Mouse (Mus musculus) frontal cortex, postnatal 10 days (tissue): Measurements from ENCODE around the gene Serpinb5.
"Not testable (repeated sequence)": the region's sequence is repeated elsewhere in the genome, so short reads cannot be mapped to it uniquely, and the experiment has no call there.

Source experiments
- DNase-seq, 2 experiments: peaks; one replicate each; pipeline ENCODE4 v3.0.0; 2022; ENCODE audit warnings: low spot score in 2 of 2, mixed read lengths in 1 of 2

Gene Serpinb5

DNA sequence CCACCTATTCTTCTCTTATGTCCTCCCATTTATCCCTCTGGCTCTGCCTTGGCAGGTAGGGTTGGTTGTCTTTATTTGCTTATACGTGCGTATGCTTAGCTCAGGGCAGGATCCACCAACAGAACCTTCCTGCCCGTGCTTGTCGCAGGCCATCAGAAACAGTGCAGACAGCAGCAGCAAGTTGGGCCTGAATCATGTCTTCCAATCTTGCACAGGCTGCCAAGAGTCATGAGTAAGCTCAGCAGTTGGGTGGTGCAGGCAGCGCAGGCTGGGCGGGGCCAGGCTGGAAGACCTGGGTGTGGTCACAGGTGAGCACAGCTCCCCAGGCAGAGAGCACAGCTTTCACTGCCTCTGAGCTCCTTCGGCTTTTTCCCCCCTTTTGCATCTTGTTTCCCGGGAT is at the start of gene Serpinb5:
TSS of gene Serpinb5 (plus strand) at position 327 of the 400 bp plus-strand sequence.
- DNase-seq: no peak

DNA sequence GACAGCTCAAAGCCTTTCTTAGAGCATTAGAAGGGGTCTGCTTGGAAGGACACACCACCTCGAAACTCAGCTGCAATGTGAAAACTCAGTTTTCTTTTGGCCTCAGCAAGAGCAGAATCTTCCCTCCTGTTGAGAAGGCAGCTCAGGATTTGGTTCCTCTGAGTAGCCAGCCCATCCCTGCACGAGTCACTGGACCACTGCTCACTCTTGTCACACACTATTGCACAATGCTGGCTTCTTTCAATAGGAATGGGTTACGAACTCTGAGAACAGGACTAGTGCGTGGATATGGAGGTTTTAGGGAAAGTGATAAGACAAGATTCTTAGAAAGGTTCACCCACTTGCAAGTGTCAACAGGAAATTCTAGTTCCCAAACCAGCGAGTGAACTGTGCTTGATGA is 46.1 kb upstream of the Serpinb5 start:
- no peak for DNase-seq

DNA sequence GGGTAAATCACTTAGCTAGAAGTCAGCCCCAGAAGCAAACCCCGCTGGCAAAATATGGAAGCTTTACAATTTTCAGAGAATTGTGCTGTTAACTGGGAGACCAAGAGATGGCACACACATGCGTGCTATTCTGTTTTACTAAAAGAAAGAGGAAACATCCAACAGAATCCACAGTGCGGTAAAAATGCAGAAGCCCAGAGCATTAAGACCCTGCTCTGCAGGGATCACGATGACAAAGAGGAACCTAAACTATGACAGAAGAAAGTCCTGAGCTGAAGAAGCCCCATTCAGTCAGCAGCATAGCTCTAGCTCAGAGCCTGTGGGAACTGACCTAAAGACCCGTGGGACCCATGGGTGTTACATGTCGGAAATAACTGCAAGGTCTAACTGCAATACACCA is 45.7 kb upstream of the Serpinb5 start:
- DNase-seq: no peak

DNA sequence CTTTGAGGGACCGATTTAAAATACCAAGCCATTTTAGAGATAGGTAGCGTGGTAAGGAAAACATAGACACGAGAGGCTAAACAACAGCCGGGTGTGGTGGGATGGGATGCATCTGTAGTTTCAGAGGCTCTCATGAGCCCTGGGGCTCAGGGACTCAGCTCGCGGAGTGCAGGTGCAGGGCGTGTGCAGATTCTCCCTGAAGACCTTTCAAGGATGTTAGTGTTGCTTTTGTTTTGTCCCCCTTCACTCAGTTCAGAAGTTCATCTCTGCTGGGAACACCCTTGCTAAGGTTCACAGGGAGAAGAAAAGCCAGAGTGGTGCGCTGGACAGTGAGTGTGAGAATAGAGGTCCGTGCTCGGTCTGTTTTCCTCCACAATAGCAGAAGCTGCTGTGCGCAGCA is 44.2 kb upstream of the Serpinb5 start:
- DNase-seq: no peak

DNA sequence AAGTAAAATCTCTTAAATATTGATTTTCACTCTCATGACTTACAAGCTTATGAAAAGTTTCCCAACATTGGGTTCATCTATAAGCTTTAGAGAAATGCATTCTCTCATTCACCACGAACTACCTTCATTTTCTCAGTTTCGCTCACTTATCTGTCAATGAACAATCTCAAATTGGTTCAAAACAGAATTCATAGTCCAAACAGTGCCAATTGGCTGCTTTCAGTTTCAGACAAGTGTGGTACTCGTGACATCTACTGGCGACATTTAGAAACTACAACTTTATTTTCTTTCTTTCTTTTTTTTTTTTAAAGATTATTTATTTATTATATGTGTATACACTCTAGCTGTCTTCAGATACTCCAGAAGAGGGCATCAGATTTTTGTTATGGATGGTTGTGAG is 42.6 kb upstream of the Serpinb5 start:
- no peak for DNase-seq

DNA sequence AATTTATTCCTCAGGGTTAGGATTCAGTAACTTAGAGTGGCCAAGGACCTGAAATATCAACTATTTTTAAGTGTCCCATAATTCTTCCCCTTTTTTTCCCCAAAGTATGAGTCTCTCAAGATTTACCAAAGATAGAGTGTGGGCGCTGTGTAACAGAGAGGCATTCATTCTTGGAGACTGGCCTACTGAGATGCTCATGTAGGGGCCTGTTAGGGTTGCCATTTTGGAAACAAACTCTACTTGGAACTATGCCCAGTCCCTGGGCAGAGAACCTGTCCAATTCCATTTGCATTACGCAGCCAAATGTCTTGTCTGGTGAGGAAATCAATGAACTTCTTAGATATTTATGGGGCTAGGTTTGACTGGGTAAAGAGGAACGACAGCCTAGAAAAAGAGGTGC is 38.7 kb upstream of the Serpinb5 start:
- DNase-seq: no peak

DNA sequence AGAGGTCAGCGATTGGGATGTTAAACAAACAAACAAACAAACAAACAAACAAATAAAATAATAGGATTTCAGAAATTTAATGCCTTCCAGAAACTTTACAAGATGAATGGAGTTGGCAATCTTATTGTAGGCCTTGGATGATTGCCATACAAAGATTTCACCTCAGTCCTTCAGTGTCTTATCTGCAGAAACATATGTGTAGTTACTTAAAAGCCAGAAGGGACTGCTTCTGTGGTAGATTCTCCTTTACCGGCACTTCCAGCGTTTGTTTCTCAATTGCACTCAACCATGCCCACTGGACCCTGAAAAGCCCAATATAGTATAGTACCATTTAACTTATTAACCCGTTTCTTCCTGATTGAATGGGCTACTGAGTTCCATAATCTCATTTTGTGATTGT is 32.2 kb upstream of the Serpinb5 start:
- DNase-seq: no peak

DNA sequence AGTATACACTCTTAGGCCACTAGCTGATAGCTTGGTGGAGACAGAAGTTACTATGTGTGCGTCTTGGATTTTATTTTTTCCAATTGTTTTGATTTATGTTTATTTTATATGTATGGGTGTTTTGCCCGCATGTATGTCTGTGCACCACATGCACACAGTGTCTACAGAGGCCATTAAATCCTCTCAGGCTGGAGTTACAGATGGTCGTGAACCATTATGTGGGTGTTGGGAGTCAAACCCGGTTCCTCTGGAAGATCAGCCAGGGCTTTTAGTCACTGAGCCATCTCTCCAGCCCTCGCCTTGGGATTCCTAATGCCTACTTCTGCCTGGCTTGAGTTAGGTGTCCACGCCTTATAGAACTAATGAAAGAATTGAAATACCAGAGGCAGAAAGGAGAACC is 4.6 kb downstream of the Serpinb5 start:
- no peak for DNase-seq

DNA sequence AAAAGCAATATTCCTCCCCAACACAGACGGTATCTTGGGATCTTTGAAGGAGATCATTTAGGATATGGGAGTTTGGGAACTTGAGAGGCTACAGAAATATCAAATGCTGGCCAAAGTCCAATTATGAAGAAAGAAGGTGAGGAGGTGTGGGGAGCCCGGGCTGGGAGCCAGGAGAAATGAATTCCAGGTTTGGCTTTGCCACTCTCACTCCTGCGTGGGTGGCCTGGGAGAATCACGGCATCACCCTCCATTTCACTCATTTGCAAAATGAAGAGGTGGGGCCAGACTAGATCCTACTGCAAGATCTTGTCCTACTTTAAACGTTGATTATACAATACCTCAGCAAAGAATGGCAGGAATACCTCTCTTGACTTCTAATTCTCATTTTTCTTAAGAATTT is 5.1 kb downstream of the Serpinb5 start:
- DNase-seq: no peak

DNA sequence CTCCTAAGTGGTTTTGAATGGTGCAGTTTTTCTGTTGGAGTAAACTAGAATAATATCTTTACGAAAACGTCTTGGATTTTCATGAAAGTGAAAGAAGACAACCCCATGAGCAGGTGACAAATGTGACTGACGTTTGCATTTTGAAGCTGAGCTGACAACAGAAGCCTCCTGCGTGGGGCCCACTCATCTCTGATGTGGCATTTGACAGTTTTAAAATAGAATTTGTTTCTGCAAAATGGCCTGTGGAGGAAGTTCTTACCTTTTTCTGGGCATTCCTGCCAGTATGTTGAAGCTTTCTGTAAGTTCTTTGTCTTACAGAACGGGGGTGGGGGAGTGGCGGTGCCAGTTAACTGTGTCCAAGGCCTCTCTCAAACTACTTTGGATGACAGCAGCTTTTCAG is 5.8 kb downstream of the Serpinb5 start:
- DNase-seq: no peak

DNA sequence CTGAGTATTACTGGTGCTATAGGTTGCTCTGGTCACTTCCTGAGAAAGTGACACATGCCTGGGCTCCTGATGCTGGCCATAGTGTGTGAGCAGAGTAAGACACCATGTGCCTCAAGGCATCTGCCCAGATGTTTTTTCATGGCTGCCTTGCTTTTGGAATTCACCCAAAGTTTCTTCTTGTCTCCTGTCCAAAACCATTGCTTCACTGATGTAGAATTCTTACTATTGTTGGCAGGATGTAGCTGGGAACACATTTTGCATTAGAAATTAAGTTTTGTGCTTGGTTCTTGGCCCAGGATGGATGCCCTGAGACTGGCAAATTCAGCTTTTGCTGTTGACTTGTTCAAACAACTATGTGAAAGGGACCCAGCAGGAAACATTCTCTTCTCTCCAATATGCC is 9.0 kb downstream of the Serpinb5 start:
- no peak for DNase-seq

DNA sequence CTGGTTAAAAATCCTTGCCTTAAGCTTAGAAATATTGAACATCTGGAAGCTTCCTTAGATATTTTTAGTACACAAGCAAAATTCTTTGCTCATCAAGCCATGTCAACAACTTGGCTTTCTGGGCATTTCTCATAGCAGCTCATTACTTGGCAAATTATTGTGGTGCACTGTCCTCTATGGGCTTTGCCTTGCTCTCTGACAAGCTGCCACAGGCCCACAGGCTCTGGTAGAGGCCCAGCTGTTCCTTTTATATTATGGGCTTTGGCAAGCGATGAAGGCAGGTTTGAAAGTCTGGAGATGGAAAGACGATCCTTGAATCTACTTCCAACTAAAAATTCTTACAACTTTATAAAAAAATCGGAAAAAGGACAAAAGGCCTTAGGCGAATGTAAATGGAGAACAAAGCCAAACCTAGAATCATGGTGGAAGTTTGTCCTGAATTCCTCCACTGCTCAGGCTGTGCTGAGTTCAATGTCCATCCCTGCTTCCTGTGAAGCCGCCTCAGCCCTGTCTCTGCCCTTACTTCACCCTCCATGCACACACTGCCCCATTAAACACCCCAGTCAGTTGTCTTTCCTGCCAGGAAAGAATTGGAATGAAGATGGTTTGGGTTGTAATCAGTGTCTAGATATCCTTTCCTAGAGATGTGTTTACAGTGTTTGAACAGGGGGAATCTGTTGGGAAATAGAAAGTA is 14.4 kb downstream of the Serpinb5 start:
- DNase-seq: no peak

DNA sequence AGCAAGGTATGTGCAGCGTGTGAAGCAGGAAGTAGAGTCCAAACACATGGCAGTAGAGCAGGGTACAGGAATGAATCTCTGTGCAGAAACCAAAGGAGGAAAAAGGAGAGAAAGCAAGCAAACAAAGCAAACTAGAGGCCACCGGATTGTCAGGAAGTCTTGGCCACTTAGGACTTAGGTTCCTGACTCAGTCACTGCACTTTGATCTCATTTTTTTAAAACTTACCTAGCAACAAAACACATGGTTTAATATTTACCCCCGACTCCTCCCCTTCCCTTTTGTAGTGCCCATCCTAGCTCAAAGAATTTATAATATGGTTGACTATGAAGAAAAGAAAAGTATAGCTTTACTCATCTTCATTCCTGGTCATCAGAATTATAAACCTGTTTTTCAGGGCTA is 15.2 kb downstream of the Serpinb5 start:
- no peak for DNase-seq

DNA sequence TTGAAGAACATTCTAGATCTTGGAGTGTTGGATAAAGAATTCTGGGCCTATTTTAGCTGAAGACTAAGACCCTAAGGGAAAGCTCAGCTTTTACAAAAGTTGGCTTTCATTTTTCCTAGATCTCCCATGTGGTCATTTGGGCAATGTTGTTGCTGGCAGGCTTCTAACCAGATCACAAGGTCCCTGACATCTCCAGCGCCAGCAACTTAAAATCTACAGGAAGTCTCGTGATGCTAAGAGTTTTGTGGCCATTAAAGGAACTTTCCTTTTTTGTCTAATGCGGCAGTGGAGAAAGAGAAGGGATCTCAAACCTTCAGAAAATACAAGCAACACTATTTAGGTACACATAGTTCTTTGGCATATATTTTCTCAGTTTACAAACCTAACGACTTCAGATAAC is 21.8 kb downstream of the Serpinb5 start:
- no peak for DNase-seq

DNA sequence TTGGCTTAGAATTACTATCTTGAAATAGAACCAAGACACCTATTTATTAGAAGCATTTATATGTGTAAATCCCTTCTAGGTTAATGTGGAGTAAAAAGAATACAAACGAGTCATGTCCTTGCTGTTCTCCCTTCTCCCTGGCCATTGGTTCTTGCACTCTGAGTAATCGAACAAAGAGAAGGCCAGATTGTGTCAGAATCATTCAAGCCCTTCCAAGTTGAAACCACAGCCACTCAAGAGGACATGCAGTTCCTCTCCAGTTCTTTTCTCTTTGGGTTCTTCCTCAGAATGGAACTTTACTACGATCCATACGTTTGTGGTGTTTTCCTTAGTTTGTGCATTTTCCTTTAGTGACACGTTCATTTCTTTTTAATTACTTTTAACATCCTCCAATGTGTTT is 22.4 kb downstream of the Serpinb5 start:
- DNase-seq: no peak

DNA sequence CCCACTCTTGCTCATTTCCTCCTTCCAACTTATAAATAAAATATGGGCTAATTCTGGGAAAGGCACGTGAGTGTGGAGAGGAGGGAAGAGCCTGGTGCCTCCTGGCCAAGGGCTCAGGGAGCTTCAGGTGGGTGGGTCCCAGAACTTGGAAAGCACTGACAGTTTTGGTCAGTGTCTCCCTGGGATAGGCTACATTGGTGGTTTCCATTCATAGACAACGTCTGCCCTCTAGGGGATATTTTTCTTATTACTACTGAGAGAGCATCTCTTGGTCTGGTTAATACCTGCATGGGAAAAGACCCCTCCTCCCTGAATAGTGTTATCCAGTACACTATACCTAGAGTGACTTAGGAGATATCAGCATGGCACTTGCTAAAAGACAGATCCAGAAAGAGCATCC is 22.8 kb downstream of the Serpinb5 start:
- no peak for DNase-seq

DNA sequence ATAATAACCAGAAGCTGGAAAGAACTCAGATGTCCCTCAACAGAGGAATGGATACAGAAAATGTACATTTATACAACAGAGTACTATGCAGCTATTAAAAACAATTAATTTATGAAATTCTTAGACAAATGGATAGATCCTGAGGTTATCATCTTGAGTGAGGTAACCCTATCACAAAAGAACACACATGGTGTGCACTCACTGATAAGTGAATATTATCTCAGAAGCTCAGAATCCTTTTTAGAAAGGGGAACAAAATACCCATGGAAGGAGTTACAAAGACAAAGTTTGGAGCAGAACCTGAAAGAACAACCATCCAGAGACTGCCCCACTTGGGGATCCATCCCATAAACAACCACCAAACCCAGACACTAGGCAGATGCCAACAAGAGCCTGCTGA is 34.2 kb downstream of the Serpinb5 start:
- not testable (repeated sequence) for DNase-seq

DNA sequence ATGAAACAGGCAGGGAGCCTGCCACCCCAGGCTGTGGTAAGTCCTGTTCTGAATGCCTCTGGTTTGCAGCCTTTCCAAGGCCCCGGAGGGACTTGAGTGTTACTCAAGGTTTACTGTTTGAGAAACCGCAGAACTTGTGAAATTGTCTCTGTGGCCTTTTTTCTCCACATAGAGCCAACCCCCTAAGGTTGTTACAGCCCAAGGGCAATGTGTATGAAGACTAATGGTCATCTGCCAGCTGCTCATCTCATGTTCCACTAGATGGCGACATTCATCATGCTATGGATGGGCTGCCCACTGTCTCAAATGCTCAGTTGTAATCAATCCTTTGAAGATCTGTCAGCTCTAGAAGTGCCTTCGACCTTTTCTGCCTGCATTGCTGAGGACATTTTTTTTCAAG is 40.4 kb downstream of the Serpinb5 start:
- no peak for DNase-seq

DNA sequence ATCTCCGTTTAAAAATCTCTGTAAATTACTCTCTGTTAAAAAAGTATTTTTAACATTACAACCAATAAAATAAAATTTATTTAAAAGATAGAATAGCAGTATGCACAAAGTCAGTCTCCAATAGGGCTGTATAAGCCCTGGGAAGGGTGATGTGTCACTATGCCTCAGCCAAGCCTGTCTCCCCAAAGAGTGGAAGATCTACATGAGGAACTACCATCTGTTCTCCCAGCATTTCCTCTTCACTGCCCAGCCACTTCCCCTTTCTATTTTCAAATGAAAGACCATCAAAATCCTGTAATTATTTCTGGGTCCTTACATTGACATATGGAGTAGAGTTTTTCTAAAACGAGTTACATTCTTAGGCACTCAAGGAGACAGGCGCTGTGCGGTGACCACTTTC is 71.0 kb downstream of the Serpinb5 start:
- DNase-seq: no peak
